Mouse (Mus musculus): ENCODE data around the gene Lyzl4. TPM values are rescaled to one million over a fixed set of nuclear protein-coding genes. Genes with fewer than 3 reads are reported as not detected.

The Lyzl4 gene
- polyA plus RNA-seq, 1 experiment = not detected

DNA sequence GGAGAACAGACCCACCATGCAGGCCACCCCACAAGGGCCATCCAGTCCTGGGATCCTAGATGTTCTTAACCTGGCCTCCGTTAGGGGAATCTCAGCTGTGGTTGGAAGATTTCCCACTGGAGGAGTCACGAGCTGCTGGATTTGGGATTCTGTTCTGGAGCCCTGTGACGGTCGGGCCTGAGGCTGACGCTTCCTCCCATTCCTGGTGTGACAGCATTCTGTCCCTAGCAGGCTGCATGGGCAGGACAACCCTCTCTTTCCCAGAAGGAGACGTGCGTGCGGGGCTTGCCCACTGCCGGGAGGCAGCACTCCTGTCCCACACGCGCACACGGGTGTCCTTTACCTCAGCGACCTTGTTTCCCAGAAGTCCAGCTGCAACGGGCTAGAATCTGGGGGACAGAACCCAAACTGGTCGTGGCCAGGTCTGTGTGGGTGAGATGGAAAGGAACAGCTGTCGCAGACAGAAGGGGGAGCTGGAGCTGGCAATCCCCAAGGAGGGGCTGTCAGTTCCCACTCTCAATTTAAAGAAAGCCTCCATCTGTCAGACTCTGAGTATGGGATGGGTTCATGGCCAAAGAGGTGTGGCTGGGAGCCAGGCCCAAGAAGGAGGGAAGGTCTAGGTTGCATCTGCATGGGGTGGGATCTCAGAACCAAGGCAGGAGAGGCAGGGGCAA is 25.2 kb upstream of the Lyzl4 start:
- TF ChIP-seq POLR2A (IDR thresholded peaks at IDR 0.05; ENCODE audit: borderline replicate concordance, control insufficient read depth, low read depth, low read length) (no peak), CTCF (IDR thresholded peaks at IDR 0.05; ENCODE audit: control insufficient read depth, insufficient read depth, low read length) (no peak)
- H3K27ac ChIP-seq (ENCODE audit: control insufficient read depth, insufficient read depth, low read depth, low read length, poor library complexity) = no peak overlapping the region
- WGBS = 86% methylated on average over 16 of the region's 16 CpGs

GRCm38 (mm10) chr9:121664104-121664503 is 22.2 kb upstream of the Lyzl4 start:
- Histone ChIP-seq H3K4me1 (ENCODE audit: control insufficient read depth, insufficient read depth, low read length) (peaks cover 2% of the 10 kb centered on the region; the same call in 1 of the 2 replicates), H3K4me3 (replicated peaks; ENCODE audit: control insufficient read depth, low read depth, low read length) (no peak overlapping the region), H3K27ac (ENCODE audit: control insufficient read depth, insufficient read depth, low read depth, low read length, poor library complexity) (no peak overlapping the region)
- TF ChIP-seq CTCF (IDR thresholded peaks at IDR 0.05; ENCODE audit: control insufficient read depth, insufficient read depth, low read length) (no peak), POLR2A (IDR thresholded peaks at IDR 0.05; ENCODE audit: borderline replicate concordance, control insufficient read depth, low read depth, low read length) (no peak)
- WGBS = 74% methylated on average over 5 of the region's 5 CpGs

More for the DNA sequence above, 25.2 kb upstream of the Lyzl4 start:
- peaks cover 6% of the 10 kb centered on the region; the same call in 1 of the 2 replicates for H3K4me1 ChIP-seq (ENCODE audit: control insufficient read depth, insufficient read depth, low read length)
- H3K4me3 ChIP-seq (replicated peaks; ENCODE audit: control insufficient read depth, low read depth, low read length) = no peak overlapping the region

DNA sequence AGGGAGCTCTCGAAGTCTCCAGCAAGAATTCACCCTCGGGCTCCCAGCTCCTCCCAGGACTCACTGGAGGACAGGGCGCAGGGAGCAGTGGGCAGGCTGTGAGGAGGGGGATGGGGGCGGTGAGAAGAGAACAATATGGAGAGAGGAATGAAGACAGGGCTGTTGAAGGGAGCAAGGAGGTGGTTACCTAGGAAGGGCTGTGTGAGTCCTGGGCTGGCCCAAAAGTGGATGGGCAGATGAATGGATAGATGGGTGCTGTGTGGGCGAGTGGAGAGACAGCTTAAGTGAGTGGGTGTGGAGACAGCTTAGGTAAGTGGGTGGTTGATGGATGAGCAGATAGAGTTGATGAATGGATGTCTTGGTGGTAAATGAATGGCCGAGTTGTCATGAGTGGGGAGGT is 21.6 kb upstream of the Lyzl4 start:
- no peak overlapping the region for H3K27ac ChIP-seq (ENCODE audit: control insufficient read depth, insufficient read depth, low read depth, low read length, poor library complexity)

GRCm38 (mm10) chr9:121659791-121660190 is 17.9 kb upstream of the Lyzl4 start:
- WGBS = 79% methylated on average over 7 of the region's 7 CpGs
- H3K4me3 ChIP-seq (replicated peaks; ENCODE audit: control insufficient read depth, low read depth, low read length) = no peak overlapping the region
- no peaks in the 10 kb centered on the region for H3K4me1 ChIP-seq (ENCODE audit: control insufficient read depth, insufficient read depth, low read length)
- no peak overlapping the region for H3K27ac ChIP-seq (ENCODE audit: control insufficient read depth, insufficient read depth, low read depth, low read length, poor library complexity)
- TF ChIP-seq CTCF (IDR thresholded peaks at IDR 0.05; ENCODE audit: control insufficient read depth, insufficient read depth, low read length) (no peak), POLR2A (IDR thresholded peaks at IDR 0.05; ENCODE audit: borderline replicate concordance, control insufficient read depth, low read depth, low read length) (no peak)

More for the DNA sequence above, 21.6 kb upstream of the Lyzl4 start:
- peaks cover 2% of the 10 kb centered on the region; the same call in 1 of the 2 replicates for H3K4me1 ChIP-seq (ENCODE audit: control insufficient read depth, insufficient read depth, low read length)
- 77% methylated on average over 6 of the region's 6 CpGs for WGBS
- TF ChIP-seq POLR2A (IDR thresholded peaks at IDR 0.05; ENCODE audit: borderline replicate concordance, control insufficient read depth, low read depth, low read length) (no peak), CTCF (IDR thresholded peaks at IDR 0.05; ENCODE audit: control insufficient read depth, insufficient read depth, low read length) (no peak)
- H3K4me3 ChIP-seq (replicated peaks; ENCODE audit: control insufficient read depth, low read depth, low read length) = no peak overlapping the region

GRCm38 (mm10) chr9:121658248-121658647 is 16.4 kb upstream of the Lyzl4 start:
- TF ChIP-seq CTCF (IDR thresholded peaks at IDR 0.05; ENCODE audit: control insufficient read depth, insufficient read depth, low read length) (no peak), POLR2A (IDR thresholded peaks at IDR 0.05; ENCODE audit: borderline replicate concordance, control insufficient read depth, low read depth, low read length) (no peak)
- Histone ChIP-seq H3K27ac (ENCODE audit: control insufficient read depth, insufficient read depth, low read depth, low read length, poor library complexity) (no peak overlapping the region), H3K4me1 (ENCODE audit: control insufficient read depth, insufficient read depth, low read length) (no peaks in the 10 kb centered on the region), H3K4me3 (replicated peaks; ENCODE audit: control insufficient read depth, low read depth, low read length) (no peak overlapping the region)
- 71% methylated on average over 7 of the region's 7 CpGs for WGBS

- 65% methylated on average over 13 of the region's 13 CpGs for WGBS
- Histone ChIP-seq H3K27ac (ENCODE audit: control insufficient read depth, insufficient read depth, low read depth, low read length, poor library complexity) (no peak overlapping the region), H3K4me1 (ENCODE audit: control insufficient read depth, insufficient read depth, low read length) (no peaks in the 10 kb centered on the region), H3K4me3 (replicated peaks; ENCODE audit: control insufficient read depth, low read depth, low read length) (no peak overlapping the region)
- TF ChIP-seq CTCF (IDR thresholded peaks at IDR 0.05; ENCODE audit: control insufficient read depth, insufficient read depth, low read length) (no peak), POLR2A (IDR thresholded peaks at IDR 0.05; ENCODE audit: borderline replicate concordance, control insufficient read depth, low read depth, low read length) (no peak)
Observed at GRCm38 (mm10) chr9:121657143-121657542, 15.2 kb upstream of the Lyzl4 start.

DNA sequence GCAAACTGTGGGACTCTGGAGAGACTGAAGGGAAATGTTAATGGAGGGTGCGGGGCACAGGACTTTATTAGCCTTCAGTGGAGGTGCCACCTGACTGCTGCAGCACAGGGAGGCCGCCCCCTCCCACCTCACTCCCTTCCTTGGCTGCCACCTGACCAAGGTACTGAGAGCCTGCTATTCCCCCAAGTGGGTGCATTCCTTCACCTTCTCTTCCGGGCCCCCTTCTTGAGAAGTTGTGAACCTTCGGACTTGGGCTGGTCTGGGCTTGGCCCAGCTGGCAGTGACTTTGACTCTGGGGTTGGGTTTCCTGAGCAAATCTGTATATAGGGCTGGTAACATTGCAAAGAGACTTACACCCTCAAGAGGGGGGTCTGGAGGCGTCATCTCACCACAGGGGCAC is 14.4 kb upstream of the Lyzl4 start:
- Histone ChIP-seq H3K27ac (ENCODE audit: control insufficient read depth, insufficient read depth, low read depth, low read length, poor library complexity) (no peak overlapping the region), H3K4me3 (replicated peaks; ENCODE audit: control insufficient read depth, low read depth, low read length) (no peak overlapping the region), H3K4me1 (ENCODE audit: control insufficient read depth, insufficient read depth, low read length) (no peaks in the 10 kb centered on the region)
- TF ChIP-seq POLR2A (IDR thresholded peaks at IDR 0.05; ENCODE audit: borderline replicate concordance, control insufficient read depth, low read depth, low read length) (no peak), CTCF (IDR thresholded peaks at IDR 0.05; ENCODE audit: control insufficient read depth, insufficient read depth, low read length) (no peak)
- 80% methylated on average over 5 of the region's 5 CpGs for WGBS

DNA sequence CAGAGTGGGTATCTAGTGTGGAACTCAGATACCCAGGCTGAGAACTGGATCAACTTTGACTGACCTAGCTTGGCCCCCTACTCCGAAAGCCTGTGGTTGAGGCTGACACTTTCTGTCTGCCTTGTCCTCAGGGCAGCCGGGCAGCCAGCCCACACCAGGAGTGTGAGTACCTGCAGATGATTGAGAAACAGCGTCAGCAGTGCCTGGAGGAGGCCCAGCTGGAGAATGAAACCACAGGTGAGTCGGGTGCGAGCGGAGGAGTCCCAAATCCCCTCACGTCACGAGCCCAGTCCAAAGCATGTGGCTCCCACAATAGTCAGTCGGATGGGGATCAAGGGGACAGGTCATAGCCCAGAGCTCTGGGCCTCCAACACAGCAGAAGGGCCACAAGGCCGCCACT is 11.8 kb upstream of the Lyzl4 start:
- 85% methylated on average over 10 of the region's 10 CpGs for WGBS
- H3K27ac ChIP-seq (ENCODE audit: control insufficient read depth, insufficient read depth, low read depth, low read length, poor library complexity) = no peak overlapping the region

More for the DNA sequence above, 11.8 kb upstream of the Lyzl4 start:
- Histone ChIP-seq H3K4me3 (replicated peaks; ENCODE audit: control insufficient read depth, low read depth, low read length) (no peak overlapping the region), H3K4me1 (ENCODE audit: control insufficient read depth, insufficient read depth, low read length) (no peaks in the 10 kb centered on the region)
- no peak for TF ChIP-seq POLR2A (IDR thresholded peaks at IDR 0.05; ENCODE audit: borderline replicate concordance, control insufficient read depth, low read depth, low read length)
- no peak for TF ChIP-seq CTCF (IDR thresholded peaks at IDR 0.05; ENCODE audit: control insufficient read depth, insufficient read depth, low read length)

All from bone marrow, adult 2 months (tissue).